Mouse (Mus musculus) heart, adult 2 months (tissue): ENCODE data around the gene Gabrr3. TPM values are rescaled to one million over a fixed set of nuclear protein-coding genes. Genes with fewer than 3 reads are reported as not detected.
A peak's percentile ranks its signal among the peaks of the same experiment; 100 is the strongest.

ENCODE experiments used
- DNase-seq, 2 experiments: peaks; one replicate each; pipeline ENCODE4 v3.0.0; 2021
- H3K27ac ChIP-seq: fragments of 200-600 bp; 2 replicates; pipeline ENCODE4 v1.8.1; 2022
- H3K27me3 ChIP-seq: fragments of 200-500 bp; 2 replicates; pipeline ENCODE4 v1.6.1; 2012; ENCODE audit warnings: mild to moderate bottlenecking, low read length, inconsistent platforms, mixed read lengths; ENCODE audit not compliant: control insufficient read depth, insufficient read depth
- H3K36me3 ChIP-seq: fragments of 200-500 bp; 2 replicates; pipeline ENCODE4 v1.6.1; 2012; ENCODE audit warnings: low read length, inconsistent platforms; ENCODE audit not compliant: control insufficient read depth, insufficient read depth
- H3K4me1 ChIP-seq: fragments of 200-500 bp; 2 replicates; pipeline ENCODE4 v1.6.1; 2011; ENCODE audit warnings: low read length; ENCODE audit not compliant: control insufficient read depth, insufficient read depth
- H3K4me3 ChIP-seq: fragments of 200-600 bp; 2 replicates; pipeline ENCODE4 v1.8.1; 2022
- H3K79me2 ChIP-seq: fragments of 200-500 bp; replicated peaks from 2 replicates; pipeline ENCODE4 v1.6.1; 2012; ENCODE audit warnings: mild to moderate bottlenecking, inconsistent platforms, low read length, moderate library complexity, mixed read lengths; ENCODE audit not compliant: control insufficient read depth, insufficient read depth
- H3K9ac ChIP-seq: fragments of 200-500 bp; 2 replicates; pipeline ENCODE4 v1.6.1; 2012; ENCODE audit warnings: low read depth, mild to moderate bottlenecking, control low read depth, inconsistent platforms, low read length, mixed read lengths
- CTCF ChIP-seq: fragments of 200-600 bp; IDR thresholded peaks from 2 replicates; pipeline ENCODE4 v1.8.1; 2022; ENCODE audit warnings: antibody characterized with exemption, mild to moderate bottlenecking, moderate library complexity
- EP300 ChIP-seq: fragments of 200-500 bp; IDR thresholded peaks from 2 replicates; pipeline ENCODE4 v1.6.1; 2011; ENCODE audit warnings: low read depth, low read length, control low read depth; ENCODE audit not compliant: insufficient read depth
- POLR2A ChIP-seq: fragments of 200-500 bp; IDR thresholded peaks from 2 replicates; pipeline ENCODE4 v1.6.1; 2011; ENCODE audit warnings: mild to moderate bottlenecking, low read depth, low read length, control low read depth; ENCODE audit not compliant: insufficient read depth
- WGBS: fragments of 180-500 bp; shearing (Covaris S2); methylation state at CpG from one replicate; pipeline ENCODE4 v1.1.7; 2018; 5-methylcytosine and 5-hydroxymethylcytosine counted together
- intact Hi-C: fragments of 180-260 bp; cut with DNase I; formaldehyde crosslinking; loops from one replicate; pipeline ENCODE4 v1.15.1; 2025
- long read RNA-seq: library from polyadenylated mRNA; stranded (forward); transcript quantifications from one replicate; pipeline ENCODE4 v2.0.0, GENCODE M21; 2021
- polyA plus RNA-seq: library from polyadenylated mRNA; depleted of rRNA; stranded (reverse); fragments of >200 nt; gene quantifications from 2 replicates; pipeline ENCODE4 v1.2.3, GENCODE M21; 2012; rRNA removed
- total RNA-seq, 2 experiments: library from RNA; stranded (reverse); gene quantifications; 2 replicates each; pipeline ENCODE4 v1.2.3; 2021

Gene Gabrr3
- total RNA-seq (under 1 TPM in 1 of 2 experiments, not detected in 1; 0.05 TPM), polyA plus RNA-seq (not detected in 2 replicates)
- long read RNA-seq = 0 reads

- H3K36me3 ChIP-seq = no peaks in the 10 kb centered on the region
- intact Hi-C loops = loop anchor here (10.0 kb wide), 1 partner anchor 782 kb away; no protein-coding TSS in a partner anchor
- WGBS = 60% methylated on average over 5 of the region's 5 CpGs
These were observed at the start of gene Gabrr3 for GRCm38 (mm10) chr16:59407032-59407431. Gene Gabrr3 (plus strand): TSS chr16:59407332.

GRCm38 (mm10) chr16:59363893-59364292 lies 43.2 kb upstream of the Gabrr3 start, which contains the start of gene Olfr209:
Gene Olfr209 (minus strand): TSS chr16:59363993.
- Histone ChIP-seq H3K36me3 (no peaks in the 10 kb centered on the region), H3K9ac (no peak within 1 kb of the TSS), H3K4me1 (no peaks in the 10 kb centered on the region), H3K4me3 (no peak within 1 kb of the TSS), H3K27ac (no peak within 1 kb of the TSS), H3K79me2 (no peaks in the 10 kb centered on the region), H3K27me3 (no peaks in the 10 kb centered on the region)
- TF ChIP-seq EP300 (no peak), CTCF (no peak), POLR2A (no peak)
- intact Hi-C loops = no loop called here
- WGBS = 58% methylated on average over 2 of the region's 2 CpGs
- DNase-seq = no peak

More at GRCm38 (mm10) chr16:59407032-59407431, at the start of gene Gabrr3:
- Histone ChIP-seq H3K27me3 (no peaks in the 10 kb centered on the region), H3K9ac (no peak within 1 kb of the TSS), H3K4me1 (no peaks in the 10 kb centered on the region), H3K27ac (no peak within 1 kb of the TSS), H3K79me2 (no peaks in the 10 kb centered on the region), H3K4me3 (no peak within 1 kb of the TSS)
- TF ChIP-seq EP300 (no peak), CTCF (no peak), POLR2A (no peak)
- DNase-seq = no peak

GRCm38 (mm10) chr16:59393300-59393699 lies 13.8 kb upstream of the Gabrr3 start:
- TF ChIP-seq CTCF = no peak
- TF ChIP-seq EP300 = no peak
- TF ChIP-seq POLR2A = no peak
- H3K36me3 ChIP-seq = no peaks in the 10 kb centered on the region
- no peak overlapping the region for H3K9ac ChIP-seq
- H3K79me2 ChIP-seq = no peaks in the 10 kb centered on the region
- H3K4me1 ChIP-seq = no peaks in the 10 kb centered on the region
- H3K27ac ChIP-seq = no peak overlapping the region
- DNase-seq = no peak
- WGBS = 43% methylated on average over 3 of the region's 3 CpGs
- intact Hi-C loops = no loop called here
- no peaks in the 10 kb centered on the region for H3K27me3 ChIP-seq
- no peak overlapping the region for H3K4me3 ChIP-seq

- no peak overlapping the region for H3K9ac ChIP-seq
- no peaks in the 10 kb centered on the region for H3K27me3 ChIP-seq
- no peak for DNase-seq
- H3K4me3 ChIP-seq = no peak overlapping the region
- no peak overlapping the region for H3K27ac ChIP-seq
- H3K4me1 ChIP-seq = no peaks in the 10 kb centered on the region
- no peak for TF ChIP-seq EP300
- TF ChIP-seq POLR2A = no peak
- no peak for TF ChIP-seq CTCF
- no peaks in the 10 kb centered on the region for H3K79me2 ChIP-seq
- no peaks in the 10 kb centered on the region for H3K36me3 ChIP-seq
- intact Hi-C loops = loop anchor here (10.0 kb wide), 1 partner anchor 776 kb away; no protein-coding TSS in a partner anchor
- WGBS = 68% methylated on average over 7 of the region's 7 CpGs
These were observed 6.0 kb upstream of the Gabrr3 start for GRCm38 (mm10) chr16:59401102-59401501.

GRCm38 (mm10) chr16:59401985-59402384 lies 5.1 kb upstream of the Gabrr3 start:
- Histone ChIP-seq H3K9ac (no peak overlapping the region), H3K4me1 (no peaks in the 10 kb centered on the region), H3K36me3 (no peaks in the 10 kb centered on the region), H3K27me3 (no peaks in the 10 kb centered on the region), H3K4me3 (no peak overlapping the region), H3K27ac (no peak overlapping the region), H3K79me2 (no peaks in the 10 kb centered on the region)
- no peak for DNase-seq
- intact Hi-C loops = loop anchor here (10.0 kb wide), 1 partner anchor 777 kb away; no protein-coding TSS in a partner anchor
- WGBS = 80% methylated on average over 4 of the region's 4 CpGs
- TF ChIP-seq POLR2A = no peak
- no peak for TF ChIP-seq EP300
- TF ChIP-seq CTCF = no peak

- H3K27ac ChIP-seq = no peak overlapping the region
- no peaks in the 10 kb centered on the region for H3K36me3 ChIP-seq
- TF ChIP-seq EP300 = no peak
- TF ChIP-seq CTCF = peak; percentile 68
- H3K4me1 ChIP-seq = no peaks in the 10 kb centered on the region
- H3K27me3 ChIP-seq = no peaks in the 10 kb centered on the region
- no peak for DNase-seq
- intact Hi-C loops = loop anchor here (10.0 kb wide), 1 partner anchor 779 kb away; no protein-coding TSS in a partner anchor
- 10% methylated on average over 4 of the region's 4 CpGs for WGBS
- no peak overlapping the region for H3K4me3 ChIP-seq
- no peak overlapping the region for H3K9ac ChIP-seq
- H3K79me2 ChIP-seq = no peaks in the 10 kb centered on the region
These were observed 3.4 kb upstream of the Gabrr3 start for GRCm38 (mm10) chr16:59403684-59404083.
